Mouse (Mus musculus): ENCODE data around the gene Lamc2.

DNA sequence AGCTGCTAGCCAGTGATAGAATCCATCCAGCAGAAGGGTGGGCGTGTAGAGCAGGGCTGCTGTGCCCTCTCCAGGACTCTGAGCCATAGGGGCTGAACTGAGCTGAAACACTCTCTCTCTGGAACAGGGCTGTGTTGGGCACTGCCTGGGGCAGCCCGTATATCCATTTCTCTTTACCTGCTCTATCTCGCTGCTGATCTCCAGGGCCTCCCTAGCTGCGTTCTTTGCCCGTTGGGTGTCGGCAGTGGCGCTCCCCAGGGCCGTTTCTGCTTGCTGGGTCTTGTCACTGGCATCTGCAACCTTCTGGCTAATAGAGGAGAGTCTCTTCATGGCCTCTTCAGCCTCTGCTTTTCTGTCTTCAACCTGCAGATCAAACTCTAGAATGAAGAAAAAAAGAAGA lies 57.5 kb downstream of the Lamc2 start:
- TF ChIP-seq POLR2A (IDR thresholded peaks at IDR 0.05; ENCODE audit: control insufficient read depth in 1 of 2, insufficient read depth in 1 of 2, low read depth in 1 of 2, low read length in 2 of 2, poor library complexity in 1 of 2) (no peak), CTCF (IDR thresholded peaks at IDR 0.05 in 2 of 3, conservative IDR thresholded peaks at IDR 0.05 in 1 of 3; ENCODE audit: control insufficient read depth in 1 of 3, insufficient read depth in 1 of 3, low read depth in 2 of 3, low read length in 3 of 3, poor library complexity in 1 of 3, severe bottlenecking in 1 of 3) (no peak)

Data from MEL (cell line).